Mouse (Mus musculus): Measurements from ENCODE around the gene Gpatch1.
A peak's percentile ranks its signal among the peaks of the same experiment; 100 is the strongest.
"Not testable (repeated sequence)": the region's sequence is repeated elsewhere in the genome, so short reads cannot be mapped to it uniquely, and the experiment has no call there.

Gene Gpatch1

GRCm38 (mm10) chr7:35331590-35331989 lies 13.3 kb upstream of the Gpatch1 start:
- no peak for DNase-seq (ENCODE audit: low read depth, low spot score)

DNA sequence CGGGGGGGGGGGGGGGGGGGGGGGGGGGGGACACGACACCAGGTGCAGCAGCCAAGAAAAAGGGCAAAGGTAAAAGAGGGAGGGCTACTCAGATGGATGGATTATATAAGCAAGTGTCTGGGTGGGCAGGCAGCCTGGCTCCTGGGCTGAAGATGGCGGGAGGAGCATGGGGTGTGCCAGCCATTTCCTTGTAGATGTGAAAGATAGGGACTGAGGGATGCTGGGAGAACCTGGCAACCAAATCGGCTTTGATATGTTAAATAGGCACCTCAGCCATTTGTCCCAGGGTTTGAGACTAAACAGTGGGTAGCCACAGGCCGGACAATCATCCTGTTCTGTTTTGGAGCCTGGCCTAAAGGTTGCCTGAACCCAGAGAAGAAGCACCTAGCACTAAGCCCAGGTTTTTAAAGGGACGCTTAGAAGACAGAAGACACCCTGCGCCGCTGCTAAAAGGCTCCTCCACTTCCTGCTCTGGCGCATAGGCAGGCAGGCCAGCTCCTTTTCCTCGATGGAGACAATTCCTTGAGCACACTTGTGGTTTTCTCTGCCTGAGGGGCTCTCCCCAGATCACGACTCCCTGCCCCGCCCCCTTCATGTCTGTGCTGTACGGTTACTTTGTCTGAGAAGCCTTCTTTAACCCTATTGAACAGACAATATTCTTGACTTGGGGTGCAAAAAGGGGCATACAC lies 4.6 kb upstream of the Gpatch1 start:
- no peak for DNase-seq (ENCODE audit: low read depth, low spot score)

GRCm38 (mm10) chr7:35322161-35322560 lies 3.9 kb upstream of the Gpatch1 start:
- no peak for DNase-seq (ENCODE audit: low read depth, low spot score)

- no peak for DNase-seq (ENCODE audit: low read depth, low spot score)
Observed at GRCm38 (mm10) chr7:35319755-35320154, 1.5 kb upstream of the Gpatch1 start.

- DNase-seq (ENCODE audit: low read depth, low spot score): not testable (repeated sequence)
Observed at GRCm38 (mm10) chr7:35319221-35319620, 981 bp upstream of the Gpatch1 start.

GRCm38 (mm10) chr7:35314156-35314555 lies 4.1 kb downstream of the Gpatch1 start:
- DNase-seq (ENCODE audit: low read depth, low spot score): no peak

- DNase-seq (ENCODE audit: low read depth, low spot score): no peak
Observed at GRCm38 (mm10) chr7:35311214-35311613, 7.0 kb downstream of the Gpatch1 start.

- no peak for DNase-seq (ENCODE audit: low read depth, low spot score)
Observed at GRCm38 (mm10) chr7:35300792-35301191, 17.4 kb downstream of the Gpatch1 start.

GRCm38 (mm10) chr7:35299656-35300055 lies 18.6 kb downstream of the Gpatch1 start:
- DNase-seq (ENCODE audit: low read depth, low spot score): no peak

DNA sequence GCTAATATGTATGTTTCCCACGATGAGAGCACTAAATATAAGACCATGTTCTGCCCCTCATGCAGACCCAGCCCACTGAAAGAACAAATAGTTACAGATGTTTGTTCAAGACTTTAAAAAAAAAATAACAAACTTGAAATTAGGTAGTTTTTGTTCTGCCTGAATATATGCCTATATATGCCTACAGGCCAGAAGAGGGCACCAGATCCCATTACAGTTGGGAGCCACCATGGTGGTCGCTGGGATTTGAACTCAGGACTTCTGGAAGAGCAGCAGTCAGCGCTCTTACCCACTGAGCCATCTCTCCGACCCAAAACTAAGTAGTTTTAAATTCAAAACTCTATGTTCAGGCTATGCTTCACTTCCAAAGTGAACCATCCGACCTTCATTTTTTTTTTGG lies 20.4 kb downstream of the Gpatch1 start:
- DNase-seq (ENCODE audit: low read depth, low spot score): no peak

DNA sequence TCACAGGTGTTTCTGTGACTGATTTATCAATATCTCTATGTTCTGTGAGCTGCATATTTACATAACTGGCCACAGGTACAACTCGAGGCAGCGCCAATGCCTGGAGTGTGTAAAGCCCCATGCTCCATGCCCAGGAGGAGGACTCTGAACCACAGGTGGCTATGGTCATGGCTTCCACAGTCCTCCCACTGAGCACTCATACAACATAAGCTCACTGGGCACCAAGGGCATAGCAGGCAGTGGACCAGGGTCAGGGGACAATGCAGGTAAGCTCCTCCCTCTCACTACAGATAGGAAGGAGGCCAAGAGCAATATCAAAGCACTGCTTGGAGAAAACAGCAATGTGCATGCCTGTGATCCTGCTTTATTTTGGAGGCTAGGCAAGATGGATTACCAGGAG lies 22.6 kb downstream of the Gpatch1 start:
- DNase-seq (ENCODE audit: low read depth, low spot score): no peak

DNA sequence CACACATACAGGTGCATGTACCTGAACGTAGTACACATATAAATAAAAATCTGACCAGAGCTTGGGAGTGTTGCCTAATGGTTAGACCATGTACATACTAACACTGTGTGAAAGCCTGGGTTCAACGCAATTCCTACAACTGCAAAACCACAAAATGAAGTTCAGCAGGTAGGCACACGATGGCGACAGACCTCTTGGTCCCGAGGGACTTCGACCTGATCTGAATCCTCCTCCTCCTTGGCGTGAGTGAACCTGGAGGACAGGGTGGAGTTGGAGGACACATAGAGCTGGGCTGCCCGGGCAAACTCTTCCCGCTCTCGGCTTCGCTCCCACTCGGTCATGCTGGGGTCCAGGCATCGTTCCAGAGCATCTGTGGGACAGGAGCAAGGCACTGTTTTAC lies 24.8 kb downstream of the Gpatch1 start:
- no peak for DNase-seq (ENCODE audit: low read depth, low spot score)

GRCm38 (mm10) chr7:35278933-35279332 lies 39.3 kb downstream of the Gpatch1 start:
- DNase-seq (ENCODE audit: low read depth, low spot score): no peak

GRCm38 (mm10) chr7:35277433-35277832 lies 40.8 kb downstream of the Gpatch1 start:
- DNase-seq (ENCODE audit: low read depth, low spot score): peak; percentile 18

GRCm38 (mm10) chr7:35269443-35270024 lies 48.7 kb downstream of the Gpatch1 start:
- no peak for DNase-seq (ENCODE audit: low read depth, low spot score)

DNA sequence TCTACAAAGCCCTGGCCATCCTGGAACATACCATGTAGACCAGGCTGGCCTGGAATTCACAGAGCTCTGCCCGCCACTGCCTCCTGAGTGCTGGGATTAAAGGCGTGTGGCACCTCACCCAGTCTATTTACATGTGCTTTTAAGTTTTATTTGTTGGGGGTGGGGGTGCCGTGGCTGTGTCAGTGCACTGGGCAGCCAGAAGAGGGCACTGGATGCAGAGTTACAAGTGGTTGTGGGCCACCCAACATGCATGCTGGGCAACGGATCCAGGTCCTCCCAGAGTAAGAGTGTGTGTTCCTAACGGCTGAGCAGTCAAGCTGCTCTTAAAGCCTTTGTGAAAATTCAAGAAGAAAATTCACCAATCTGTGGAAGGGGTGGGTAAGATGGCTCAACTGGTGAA lies 50.4 kb downstream of the Gpatch1 start:
- no peak for DNase-seq (ENCODE audit: low read depth, low spot score)

DNA sequence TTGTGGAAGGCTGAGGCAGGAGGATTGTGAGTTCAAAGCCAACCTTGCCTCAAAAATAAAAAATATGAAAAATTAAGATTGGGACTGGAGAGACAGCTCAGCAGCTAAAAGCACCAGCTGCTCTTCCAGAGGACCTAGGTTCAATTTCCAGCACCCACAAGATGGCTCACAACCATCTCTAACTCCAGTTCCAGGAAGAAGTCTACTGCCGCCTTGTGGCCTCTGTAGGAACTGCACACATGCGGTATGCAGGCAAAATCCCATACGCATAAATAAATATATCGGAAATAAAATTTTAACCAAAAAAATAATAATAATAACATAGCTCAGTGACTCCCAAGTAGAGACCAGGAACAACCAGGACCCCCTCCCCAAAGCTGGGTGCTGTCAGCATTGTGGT lies 51.6 kb downstream of the Gpatch1 start:
- no peak for DNase-seq (ENCODE audit: low read depth, low spot score)

- DNase-seq (ENCODE audit: low read depth, low spot score): no peak
Observed at GRCm38 (mm10) chr7:35264746-35265145, 53.5 kb downstream of the Gpatch1 start.

DNA sequence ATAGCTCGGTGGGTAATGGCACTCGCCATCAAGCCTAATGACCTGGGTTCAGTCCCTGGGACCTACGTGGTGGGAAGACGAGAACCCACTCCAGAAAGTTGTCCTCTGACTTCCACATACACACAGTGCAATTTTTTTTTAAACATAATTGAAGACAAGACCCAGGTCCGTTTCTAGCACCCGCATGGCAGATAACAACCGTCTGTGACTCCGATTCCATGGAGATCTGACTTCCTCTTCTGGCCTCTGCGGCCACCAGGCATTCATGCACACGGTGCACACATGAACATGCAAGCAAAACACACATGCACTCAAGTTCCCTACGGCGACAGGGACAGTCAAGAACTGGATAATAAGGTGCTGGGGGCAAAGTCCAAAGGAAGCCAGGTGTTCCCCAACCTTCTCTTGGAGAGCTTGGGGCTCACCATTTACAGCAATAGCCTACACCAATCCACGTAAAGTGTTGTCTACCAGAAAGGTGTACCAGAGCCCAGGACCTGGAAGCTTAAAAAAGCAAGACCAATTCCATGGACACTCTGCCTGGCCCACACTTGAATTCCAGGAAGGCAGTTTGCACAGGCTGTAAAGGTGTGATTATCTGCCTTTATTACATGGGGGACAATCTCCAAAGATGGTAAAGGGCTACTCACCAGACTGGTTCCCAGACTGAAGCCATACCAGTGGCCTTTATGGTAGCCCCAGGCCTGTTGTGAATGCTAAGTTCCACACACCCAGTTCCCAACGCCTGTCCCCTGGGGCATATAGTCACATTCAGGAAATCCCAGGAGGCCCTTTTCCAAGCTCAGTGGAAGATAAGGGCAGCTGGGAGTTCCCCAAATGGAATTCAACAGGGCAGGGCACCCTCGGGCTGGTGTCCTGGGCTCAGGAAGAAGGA lies 54.4 kb downstream of the Gpatch1 start:
- DNase-seq (ENCODE audit: low read depth, low spot score): no peak

DNA sequence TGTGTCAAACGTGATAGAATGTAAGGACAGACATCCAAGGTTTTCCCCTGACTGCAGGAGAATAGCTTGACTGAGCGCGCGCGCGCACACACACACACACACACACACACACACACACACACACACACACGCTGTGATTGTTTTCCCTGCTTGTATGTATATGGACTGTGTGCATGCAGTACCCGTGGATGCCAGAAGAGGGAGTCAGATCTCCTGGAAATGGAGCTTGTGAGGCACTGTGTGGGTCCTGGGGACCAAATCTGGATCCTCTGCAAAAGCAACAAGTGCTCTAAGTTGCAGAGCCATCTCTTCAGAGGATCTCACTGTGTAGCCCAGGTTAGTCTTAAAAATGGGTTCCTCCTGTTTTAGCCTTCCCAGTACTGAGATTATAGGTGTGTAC lies 58.9 kb downstream of the Gpatch1 start:
- no peak for DNase-seq (ENCODE audit: low read depth, low spot score)

- DNase-seq (ENCODE audit: low read depth, low spot score): no peak
Observed at GRCm38 (mm10) chr7:35258294-35258693, 59.9 kb downstream of the Gpatch1 start.

DNA sequence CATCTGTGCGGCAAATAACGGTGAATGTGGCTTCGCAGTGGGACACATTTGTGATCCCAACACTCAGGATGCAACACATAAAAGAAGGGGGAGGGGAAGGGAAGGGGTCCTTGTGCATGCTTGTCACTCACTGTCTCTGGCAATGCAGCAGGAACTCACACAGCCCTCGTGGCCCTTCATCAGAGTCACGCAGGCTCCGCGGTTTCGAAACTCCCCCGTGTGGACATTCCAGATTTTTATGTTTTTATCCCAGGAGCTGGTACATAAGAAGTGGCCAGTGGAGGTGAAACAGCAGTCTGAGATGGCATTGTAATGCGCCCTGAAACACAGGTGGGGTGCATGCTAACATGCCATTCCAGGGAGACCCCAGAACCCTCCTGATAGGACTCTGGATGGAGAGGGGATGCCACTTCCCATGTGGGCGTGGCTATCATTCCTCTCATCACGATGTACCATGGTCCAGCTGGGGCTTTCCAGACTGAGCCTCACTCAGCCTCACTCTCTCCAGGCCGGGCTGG lies 66.1 kb downstream of the Gpatch1 start:
- DNase-seq (ENCODE audit: low read depth, low spot score): peak; percentile 40
